Mouse (Mus musculus): ENCODE measurements around the gene Olfr292. TPM values are rescaled to one million over a fixed set of nuclear protein-coding genes. Genes with fewer than 3 reads are reported as not detected.

The Olfr292 gene
- polyA plus RNA-seq (2016; fragmentation: Nextera tagmentation; extraction: Ambion mirVana), result not detected in 2 replicates

DNA sequence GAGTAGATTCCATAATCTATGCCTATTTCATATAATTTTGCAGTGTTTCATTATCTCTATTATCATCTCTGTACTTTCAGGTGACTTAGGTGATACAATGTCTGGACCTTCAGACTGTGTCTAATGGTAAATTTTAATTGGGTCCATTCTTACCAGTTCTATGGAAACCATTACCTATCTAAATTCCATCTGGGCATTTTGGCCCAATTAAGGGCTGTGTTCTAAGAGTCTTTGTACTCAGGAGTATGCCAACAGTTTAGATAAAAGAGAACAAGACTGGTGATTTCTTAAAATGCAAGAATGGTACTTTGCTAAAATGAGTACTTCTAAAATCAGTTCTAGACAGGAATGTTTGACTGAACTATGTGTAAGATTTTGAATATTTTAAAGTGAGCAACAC, at the start of gene Olfr292:
Gene Olfr292, plus strand, starts transcription at position 301 of the 400 bp plus-strand sequence.
- Histone ChIP-seq H3K27ac (ENCODE audit: poor library complexity, severe bottlenecking) (no peak within 1 kb of the TSS), H3K27me3 (replicated peaks) (no peaks in the 10 kb centered on the region), H3K4me2 (no peak within 1 kb of the TSS), H3K9ac (no peak within 1 kb of the TSS), H3K4me1 (replicated peaks) (no peaks in the 10 kb centered on the region), H3K36me3 (no peaks in the 10 kb centered on the region), H3K4me3 (no peak within 1 kb of the TSS), H3K9me3 (replicated peaks) (no peaks in the 10 kb centered on the region)
- ATAC-seq (ENCODE audit: insufficient number of reproducible peaks, low FRiP score), result no peak

DNA sequence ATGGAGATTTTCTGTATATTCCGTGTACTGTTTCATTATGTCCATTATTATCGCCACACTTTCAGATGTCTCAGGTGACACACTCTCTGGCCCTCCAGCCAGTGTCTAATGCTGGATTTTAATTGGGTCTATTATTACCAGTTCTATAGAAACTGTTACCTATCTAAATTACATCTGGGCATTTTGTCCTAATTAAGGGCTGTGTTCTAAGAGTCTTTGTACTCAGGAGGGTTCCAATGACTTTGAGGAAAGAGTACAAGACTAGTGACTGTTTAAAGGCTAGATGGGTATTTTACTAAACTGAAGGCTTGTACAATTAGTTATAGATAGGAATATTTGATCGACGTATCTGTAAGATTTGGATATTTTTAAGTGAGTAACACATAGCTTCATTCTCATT, 39.4 kb upstream of the Olfr292 start, which contains the start of gene Olfr293:
Gene Olfr293, plus strand, starts transcription at position 301 of the 400 bp plus-strand sequence.
- Histone ChIP-seq H3K9ac (no peak within 1 kb of the TSS), H3K27me3 (replicated peaks) (no peaks in the 10 kb centered on the region), H3K4me3 (no peak within 1 kb of the TSS), H3K27ac (ENCODE audit: poor library complexity, severe bottlenecking) (no peak within 1 kb of the TSS), H3K36me3 (no peaks in the 10 kb centered on the region), H3K4me2 (no peak within 1 kb of the TSS), H3K4me1 (replicated peaks) (no peaks in the 10 kb centered on the region), H3K9me3 (replicated peaks) (no peaks in the 10 kb centered on the region)
- ATAC-seq (ENCODE audit: insufficient number of reproducible peaks, low FRiP score), result no peak
- 84% methylated on average over 4 of the region's 4 CpGs for WGBS

DNA sequence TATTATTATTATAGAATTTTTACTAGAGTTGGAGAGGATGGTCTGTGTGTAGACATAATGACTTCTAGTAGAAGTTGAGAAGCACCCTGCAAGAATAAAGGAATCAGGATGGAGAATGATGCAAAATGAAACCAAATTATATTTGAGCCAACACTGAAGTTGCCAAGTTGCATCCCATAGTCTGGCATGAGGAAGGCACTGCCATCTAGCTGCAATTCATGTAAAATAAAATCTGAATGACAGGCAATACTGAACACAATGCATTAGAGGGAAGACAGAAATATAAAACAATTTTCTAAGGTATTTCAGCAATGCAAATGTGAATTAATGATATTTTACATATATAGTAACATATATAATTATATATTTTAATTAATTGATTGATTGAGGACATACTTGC, 36.9 kb downstream of the Olfr292 start:
- ATAC-seq (ENCODE audit: insufficient number of reproducible peaks, low FRiP score), result no peak
- Histone ChIP-seq H3K27me3 (replicated peaks) (no peaks in the 10 kb centered on the region), H3K27ac (ENCODE audit: poor library complexity, severe bottlenecking) (no peak overlapping the region), H3K36me3 (no peaks in the 10 kb centered on the region), H3K9me3 (replicated peaks) (no peaks in the 10 kb centered on the region), H3K4me1 (replicated peaks) (no peaks in the 10 kb centered on the region), H3K9ac (no peak overlapping the region), H3K4me2 (no peak overlapping the region), H3K4me3 (no peak overlapping the region)

Other genes starting within 250 kb of the Olfr292 start
- not detected in 2 replicates for gene Olfr299, start 228.4 kb upstream of the Olfr292 start, polyA plus RNA-seq (2016; fragmentation: Nextera tagmentation; extraction: Ambion mirVana)
- gene Olfr298, start 195.8 kb upstream of the Olfr292 start, polyA plus RNA-seq (2016; fragmentation: Nextera tagmentation; extraction: Ambion mirVana), result not detected in 2 replicates
- not detected in 2 replicates for gene Olfr297, start 168.4 kb upstream of the Olfr292 start, polyA plus RNA-seq (2016; fragmentation: Nextera tagmentation; extraction: Ambion mirVana)
- not detected in 2 replicates for gene Olfr295, start 104.5 kb upstream of the Olfr292 start, polyA plus RNA-seq (2016; fragmentation: Nextera tagmentation; extraction: Ambion mirVana)
- not detected in 2 replicates for gene Olfr294, start 71.7 kb upstream of the Olfr292 start, polyA plus RNA-seq (2016; fragmentation: Nextera tagmentation; extraction: Ambion mirVana)
- not detected in 2 replicates for gene Olfr293, start 39.3 kb upstream of the Olfr292 start, polyA plus RNA-seq (2016; fragmentation: Nextera tagmentation; extraction: Ambion mirVana)
- not detected in 2 replicates for gene Folh1, start 87.6 kb downstream of the Olfr292 start, polyA plus RNA-seq (2016; fragmentation: Nextera tagmentation; extraction: Ambion mirVana)
- gene Vmn2r77, start 106.7 kb downstream of the Olfr292 start, polyA plus RNA-seq (2016; fragmentation: Nextera tagmentation; extraction: Ambion mirVana), result not detected in 2 replicates
- not detected in 2 replicates for gene Vmn2r78, start 226.8 kb downstream of the Olfr292 start, polyA plus RNA-seq (2016; fragmentation: Nextera tagmentation; extraction: Ambion mirVana)